Mouse (Mus musculus) liver, embryonic 14.5 days (tissue): ENCODE measurements around the gene Gucy1a1.

Source experiments
- CTCF ChIP-seq: IDR thresholded peaks from 2 replicates; pipeline ENCODE4 v1.5.1; 2016; ENCODE audit warnings: antibody characterized with exemption, low read depth, control low read depth
- EP300 ChIP-seq: IDR thresholded peaks from 2 replicates; pipeline ENCODE4 v1.6.1; 2016; ENCODE audit warnings: antibody characterized with exemption, low read depth

DNA sequence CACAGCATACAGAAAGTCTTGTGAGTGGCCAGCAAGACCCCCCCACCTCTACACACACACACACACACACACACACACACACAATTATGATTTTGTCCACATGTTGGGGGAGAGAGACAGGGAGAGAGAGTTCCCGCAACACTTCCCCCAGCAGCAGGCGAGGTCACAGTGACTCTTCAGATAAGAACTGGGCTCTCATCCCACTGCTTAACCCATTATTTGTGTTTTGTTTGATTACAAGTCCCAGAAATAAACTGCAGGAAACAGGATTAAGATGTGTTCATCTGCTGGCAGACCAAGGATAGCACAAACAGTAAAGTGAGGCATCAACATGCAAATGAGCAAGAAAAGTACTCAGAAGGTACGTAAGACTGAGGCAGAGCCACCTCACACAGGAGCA lies 33.6 kb downstream of the Gucy1a1 start:
- TF ChIP-seq CTCF (no peak), EP300 (no peak)
